In genomic region chr12:116599537-116599936, GRCm38 (mm10) we compare ENCODE assay signal across 9 mouse cellular contexts.
A peak's percentile ranks its signal among the peaks of the same experiment; 100 is the strongest.
DNase-seq lines count a peak whose midpoint lies in the region; ATAC-seq lines count a peak whose summit lies in the region.
"Had no signal": no experiment of that assay in that cellular context is flagged by ENCODE, and none has a peak within 500 bp of the region (broad histone marks: within the 10 kb centered on the region; RNA-seq: fewer than 3 reads in every experiment).

No protein-coding gene starts in this region.

- no peaks in the 10 kb centered on the region for H3K27me3 ChIP-seq in forebrain, embryonic 12.5 days
- no peaks in the 10 kb centered on the region for H3K27me3 ChIP-seq in neural tube, embryonic 15.5 days (replicated peaks)
- H3K27me3 ChIP-seq: lung, embryonic 15.5 days had no signal

- no peak overlapping the region for H3K9ac ChIP-seq in forebrain, embryonic 12.5 days
- no peak overlapping the region for H3K9ac ChIP-seq in neural tube, embryonic 15.5 days (replicated peaks)
- H3K9ac ChIP-seq: lung, embryonic 15.5 days had no signal

- no peaks in the 10 kb centered on the region for H3K36me3 ChIP-seq in forebrain, embryonic 12.5 days (replicated peaks)
- no peaks in the 10 kb centered on the region for H3K36me3 ChIP-seq in neural tube, embryonic 15.5 days
- H3K36me3 ChIP-seq: lung, embryonic 15.5 days had no signal

- peak overlapping the region; percentile 54; the same call in 1 of the 2 replicates for H3K27ac ChIP-seq in forebrain, embryonic 12.5 days
- H3K27ac ChIP-seq in neural tube, embryonic 15.5 days (replicated peaks) = peak overlapping the region; percentile 79
- H3K27ac ChIP-seq: kidney, postnatal 0 days; lung, embryonic 15.5 days had no signal

- H3K4me2 ChIP-seq in forebrain, embryonic 12.5 days = no peak overlapping the region
- no peak overlapping the region for H3K4me2 ChIP-seq in neural tube, embryonic 15.5 days
- H3K4me2 ChIP-seq: lung, embryonic 15.5 days had no signal

- ATAC-seq in forebrain, embryonic 12.5 days (ENCODE audit: low FRiP score) = peak; percentile 82
- peak; percentile 88 for ATAC-seq in neural tube, embryonic 15.5 days (ENCODE audit: low FRiP score)

- DNase-seq in embryo, embryonic 10.5 days (ENCODE audit: low spot score) = peak; percentile 80
- peak; percentile 54 to 65 for DNase-seq in layer of hippocampus, postnatal 10 days (ENCODE audit: low spot score in 2 of 2)
- no peak for DNase-seq in heart, adult 9 months (ENCODE audit: low spot score in 2 of 2)
- DNase-seq in ovary, postnatal 10 days (ENCODE audit: low spot score) = no peak
- DNase-seq in kidney, postnatal 4 days = no peak

- H3K4me3 ChIP-seq in forebrain, embryonic 12.5 days (replicated peaks) = no peak overlapping the region
- H3K4me3 ChIP-seq in neural tube, embryonic 15.5 days (replicated peaks) = no peak overlapping the region
- H3K4me3 ChIP-seq: lung, embryonic 15.5 days had no signal

- 60% methylated on average over 1 of the region's 1 CpGs for WGBS in forebrain, embryonic 12.5 days
- WGBS in neural tube, embryonic 15.5 days = 32% methylated on average over 1 of the region's 1 CpGs

- no peaks in the 10 kb centered on the region for H3K9me3 ChIP-seq in forebrain, embryonic 12.5 days
- H3K9me3 ChIP-seq in neural tube, embryonic 15.5 days (replicated peaks) = no peaks in the 10 kb centered on the region
- H3K9me3 ChIP-seq: lung, embryonic 15.5 days had no signal

- peaks cover 31% of the 10 kb centered on the region for H3K4me1 ChIP-seq in forebrain, embryonic 12.5 days
- peaks cover 38% of the 10 kb centered on the region for H3K4me1 ChIP-seq in neural tube, embryonic 15.5 days
- H3K4me1 ChIP-seq: lung, embryonic 15.5 days had no signal

Comparison
In these comparisons a context has a peak if more than half of its experiments do, and no peak if none do; other contexts are left out.
1. DNase-seq: peak in embryo, embryonic 10.5 days (single experiment) and layer of hippocampus, postnatal 10 days (2 of 2); none in heart, adult 9 months (0 of 2), ovary, postnatal 10 days (single experiment) and kidney, postnatal 4 days (0 of 2).